Mouse (Mus musculus) v-Abl transformed pro-B cells (cell line): Measurements from ENCODE around the gene Olfr1475.
"Not testable (repeated sequence)": the region's sequence is repeated elsewhere in the genome, so short reads cannot be mapped to it uniquely, and the experiment has no call there.

Experiments used
- in situ Hi-C, 2 experiments: fragments of 400-800 bp; cut with MboI; formaldehyde crosslinking; loops; one replicate each; pipeline ENCODE4 v1.15.1; 2025; ENCODE audit not compliant: unreplicated experiment in 2 of 2

Olfr1475 gene

GRCm38 (mm10) chr19:13480096-13480495 lies at the start of gene Olfr1475:
Olfr1475 (minus strand) TSS chr19:13480196.
- in situ Hi-C loops, result no loop called here

DNA sequence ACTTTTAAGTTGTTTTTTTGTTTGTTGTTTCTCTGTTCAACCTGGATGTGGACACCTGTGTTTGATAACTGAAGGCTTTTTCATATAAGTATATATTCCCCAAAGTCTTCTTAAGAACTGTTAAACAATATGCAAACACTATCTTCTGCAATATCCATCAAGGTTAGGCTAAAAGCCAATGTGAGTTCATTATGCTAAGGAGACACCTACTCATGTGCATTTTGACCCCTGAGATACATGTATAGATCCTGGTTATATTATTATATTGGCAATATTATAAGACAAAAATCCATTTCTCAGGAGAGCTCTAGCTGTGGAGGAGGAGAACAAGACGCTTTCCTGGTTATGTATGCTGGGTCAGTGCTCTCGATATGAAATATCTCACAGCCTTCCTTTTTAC lies 47.6 kb upstream of the Olfr1475 start, which contains the start of gene Olfr1480:
Gene Olfr1480 (plus strand): TSS at position 301 of the 400 bp plus-strand sequence.
- in situ Hi-C loops, result no loop called here

GRCm38 (mm10) chr19:13500246-13500645 lies 20.2 kb upstream of the Olfr1475 start, which contains the start of gene Olfr1477:
Olfr1477 (plus strand) TSS chr19:13500546.
- in situ Hi-C loops, result no loop called here

- in situ Hi-C loops, result not testable (repeated sequence)
These were observed 10.7 kb downstream of the Olfr1475 start, which contains the start of gene Olfr1474 for GRCm38 (mm10) chr19:13469265-13469664. Olfr1474 (plus strand) TSS chr19:13469565.

- in situ Hi-C loops, result no loop called here
These were observed 24.0 kb downstream of the Olfr1475 start, which contains the start of gene Olfr1472 for GRCm38 (mm10) chr19:13455986-13456385. Olfr1472 (minus strand) TSS chr19:13456086.

- in situ Hi-C loops, result not testable (repeated sequence)
These were observed 36.9 kb downstream of the Olfr1475 start, which contains the start of gene Olfr1471 for GRCm38 (mm10) chr19:13443109-13443508. Olfr1471 (plus strand) TSS chr19:13443409.
